Mouse (Mus musculus): ENCODE data around the gene Chrnb1. TPM values are rescaled to one million over a fixed set of nuclear protein-coding genes. Genes with fewer than 3 reads are reported as not detected.

Chrnb1 gene
- polyA plus RNA-seq, 1 experiment from 2014 or later, result 18.6 TPM

DNA sequence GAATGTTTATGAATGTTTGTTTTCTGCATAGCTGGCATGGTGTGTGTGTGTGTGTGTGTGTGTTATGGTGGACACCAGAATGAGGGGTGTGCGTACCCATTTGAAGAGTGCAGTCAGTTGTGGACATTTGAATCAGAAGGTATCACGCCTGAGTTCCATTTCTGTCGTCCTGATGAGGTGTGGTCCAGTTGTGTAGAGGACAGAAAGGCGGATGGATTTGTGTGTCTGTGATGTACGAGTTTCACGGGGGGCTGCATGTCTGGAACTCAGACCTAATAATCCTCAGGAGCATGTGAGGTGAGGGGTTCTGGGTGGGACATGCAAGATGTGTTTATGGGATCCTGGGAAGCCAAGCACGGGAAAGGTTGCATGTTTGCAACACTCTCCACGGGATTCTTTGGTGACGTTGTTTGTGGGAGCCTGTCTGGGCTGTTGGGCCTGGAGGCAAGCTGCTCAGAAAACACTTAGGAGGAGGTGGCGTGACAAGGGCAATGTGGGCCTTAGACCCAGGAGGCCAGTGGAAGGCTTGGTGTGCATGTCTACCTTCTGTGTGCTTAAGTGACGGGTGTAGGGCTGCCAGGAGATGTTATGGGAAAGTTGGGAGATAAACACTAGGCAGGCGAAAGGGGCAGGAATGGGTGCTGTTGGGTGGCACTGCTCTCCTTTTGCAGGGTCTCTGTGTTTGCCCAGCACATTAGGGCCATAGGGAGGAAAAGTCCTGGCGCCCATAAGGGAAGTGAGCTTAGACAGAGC is 28.7 kb downstream of the Chrnb1 start:
- Histone ChIP-seq H3K4me1 (replicated peaks; ENCODE audit: control insufficient read depth, insufficient read depth, low read length) (peaks cover 13% of the 10 kb centered on the region), H3K9me3 (ENCODE audit: control insufficient read depth, low read length) (no peaks in the 10 kb centered on the region), H3K4me3 (ENCODE audit: low read length) (peak overlapping the region; percentile 95), H3K9ac (ENCODE audit: low read length) (peak overlapping the region; percentile 98), H3K27me3 (ENCODE audit: control insufficient read depth, insufficient read depth, low read depth, low read length) (no peaks in the 10 kb centered on the region), H3K27ac (ENCODE audit: low read length) (peak overlapping the region; percentile 95), H3K4me2 (ENCODE audit: low read depth, low read length) (peak overlapping the region; percentile 75), H3K36me3 (ENCODE audit: control insufficient read depth, insufficient read depth, low read length) (no peaks in the 10 kb centered on the region)
- ATAC-seq (ENCODE audit: low read depth), result no peak
- WGBS, result 49% methylated on average over 13 of the region's 13 CpGs

DNA sequence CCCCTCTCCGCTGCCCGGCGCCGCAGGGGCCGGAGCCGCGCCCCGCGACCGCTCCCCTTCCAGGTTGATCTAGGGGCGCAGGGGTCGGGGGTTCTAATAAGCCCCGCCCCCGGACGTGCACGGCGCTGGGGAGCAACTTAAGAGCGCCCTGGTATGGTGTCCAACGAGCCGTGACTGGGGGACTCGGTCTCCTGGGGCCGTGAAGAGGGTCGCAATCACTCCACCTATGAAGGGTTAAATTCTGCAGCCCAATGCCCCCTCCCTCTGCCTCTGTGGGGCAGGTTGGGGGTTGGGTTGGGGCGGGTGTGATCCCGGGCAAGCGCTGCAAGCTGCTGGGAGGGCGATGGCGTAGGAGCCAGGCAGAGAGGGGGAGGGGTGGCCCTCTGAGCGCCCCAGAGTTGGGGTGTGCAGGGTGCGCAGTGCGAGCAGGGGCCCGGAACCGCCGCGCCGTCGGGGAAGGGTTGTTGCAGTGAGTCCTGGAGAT is 29.6 kb downstream of the Chrnb1 start:
- peak; percentile 88 for ATAC-seq (ENCODE audit: low read depth)
- no peaks in the 10 kb centered on the region for H3K9me3 ChIP-seq (ENCODE audit: control insufficient read depth, low read length)
- peak overlapping the region; percentile 95 for H3K4me3 ChIP-seq (ENCODE audit: low read length)
- H3K4me1 ChIP-seq (replicated peaks; ENCODE audit: control insufficient read depth, insufficient read depth, low read length), result peaks cover 13% of the 10 kb centered on the region
- 0% methylated on average over 35 of the region's 37 CpGs for WGBS
- peak overlapping the region; percentile 95 for H3K27ac ChIP-seq (ENCODE audit: low read length)
- no peaks in the 10 kb centered on the region for H3K36me3 ChIP-seq (ENCODE audit: control insufficient read depth, insufficient read depth, low read length)
- peak overlapping the region; percentile 75 for H3K4me2 ChIP-seq (ENCODE audit: low read depth, low read length)
- no peaks in the 10 kb centered on the region for H3K27me3 ChIP-seq (ENCODE audit: control insufficient read depth, insufficient read depth, low read depth, low read length)
- peak overlapping the region; percentile 98 for H3K9ac ChIP-seq (ENCODE audit: low read length)

GRCm38 (mm10) chr11:69765221-69766125 is 30.3 kb downstream of the Chrnb1 start, which contains the start of gene Zbtb4:
Gene Zbtb4, plus strand, starts transcription at chr11:69765912.
- H3K4me3 ChIP-seq (ENCODE audit: low read length), result peak within 1 kb of the TSS; percentile 95
- H3K9ac ChIP-seq (ENCODE audit: low read length), result peak within 1 kb of the TSS; percentile 98
- H3K4me1 ChIP-seq (replicated peaks; ENCODE audit: control insufficient read depth, insufficient read depth, low read length), result peaks cover 14% of the 10 kb centered on the region
- 21% methylated on average over 28 of the region's 55 CpGs for WGBS
- peak within 1 kb of the TSS; percentile 95 for H3K27ac ChIP-seq (ENCODE audit: low read length)
- peak within 1 kb of the TSS; percentile 75 for H3K4me2 ChIP-seq (ENCODE audit: low read depth, low read length)
- no peaks in the 10 kb centered on the region for H3K36me3 ChIP-seq (ENCODE audit: control insufficient read depth, insufficient read depth, low read length)
- ATAC-seq (ENCODE audit: low read depth), result peak; percentile 75
- no peaks in the 10 kb centered on the region for H3K27me3 ChIP-seq (ENCODE audit: control insufficient read depth, insufficient read depth, low read depth, low read length)
- no peaks in the 10 kb centered on the region for H3K9me3 ChIP-seq (ENCODE audit: control insufficient read depth, low read length)

DNA sequence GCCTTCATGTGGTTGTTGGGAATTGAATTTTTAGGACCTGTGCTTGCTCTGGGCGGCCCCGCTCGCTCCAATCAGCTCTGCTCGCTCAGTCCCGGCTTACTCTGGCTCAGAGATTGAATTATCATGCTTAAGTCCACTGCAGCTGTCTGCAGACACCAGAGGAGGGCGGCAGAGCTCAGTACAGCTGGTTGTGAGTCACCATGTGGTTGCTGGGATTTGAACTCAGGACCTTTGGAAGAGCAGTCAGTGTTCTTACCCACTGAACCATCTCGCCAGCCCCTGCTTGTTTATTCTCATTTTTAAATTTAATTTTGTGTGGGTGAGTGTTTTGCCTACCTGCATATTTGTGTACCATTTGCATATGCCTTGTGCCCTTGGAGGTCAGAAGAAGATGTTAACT is 32.2 kb downstream of the Chrnb1 start:
- H3K4me3 ChIP-seq (ENCODE audit: low read length), result no peak overlapping the region
- no peaks in the 10 kb centered on the region for H3K36me3 ChIP-seq (ENCODE audit: control insufficient read depth, insufficient read depth, low read length)
- no peak overlapping the region for H3K27ac ChIP-seq (ENCODE audit: low read length)
- peaks cover 25% of the 10 kb centered on the region for H3K4me1 ChIP-seq (replicated peaks; ENCODE audit: control insufficient read depth, insufficient read depth, low read length)
- ATAC-seq (ENCODE audit: low read depth), result no peak
- no peaks in the 10 kb centered on the region for H3K9me3 ChIP-seq (ENCODE audit: control insufficient read depth, low read length)
- no peak overlapping the region for H3K4me2 ChIP-seq (ENCODE audit: low read depth, low read length)
- 67% methylated on average over 7 of the region's 7 CpGs for WGBS
- H3K27me3 ChIP-seq (ENCODE audit: control insufficient read depth, insufficient read depth, low read depth, low read length), result no peaks in the 10 kb centered on the region
- H3K9ac ChIP-seq (ENCODE audit: low read length), result no peak overlapping the region

GRCm38 (mm10) chr11:69761868-69762267 is 33.9 kb downstream of the Chrnb1 start, which contains the start of gene Slc35g3:
Gene Slc35g3, minus strand, starts transcription at chr11:69761968.
- Histone ChIP-seq H3K4me3 (ENCODE audit: low read length) (no peak within 1 kb of the TSS), H3K27ac (ENCODE audit: low read length) (no peak within 1 kb of the TSS), H3K9ac (ENCODE audit: low read length) (no peak within 1 kb of the TSS), H3K4me2 (ENCODE audit: low read depth, low read length) (no peak within 1 kb of the TSS), H3K27me3 (ENCODE audit: control insufficient read depth, insufficient read depth, low read depth, low read length) (no peaks in the 10 kb centered on the region), H3K4me1 (replicated peaks; ENCODE audit: control insufficient read depth, insufficient read depth, low read length) (peaks cover 24% of the 10 kb centered on the region), H3K36me3 (ENCODE audit: control insufficient read depth, insufficient read depth, low read length) (no peaks in the 10 kb centered on the region), H3K9me3 (ENCODE audit: control insufficient read depth, low read length) (no peaks in the 10 kb centered on the region)
- WGBS, result 56% methylated on average over 1 of the region's 1 CpGs
- ATAC-seq (ENCODE audit: low read depth), result no peak

DNA sequence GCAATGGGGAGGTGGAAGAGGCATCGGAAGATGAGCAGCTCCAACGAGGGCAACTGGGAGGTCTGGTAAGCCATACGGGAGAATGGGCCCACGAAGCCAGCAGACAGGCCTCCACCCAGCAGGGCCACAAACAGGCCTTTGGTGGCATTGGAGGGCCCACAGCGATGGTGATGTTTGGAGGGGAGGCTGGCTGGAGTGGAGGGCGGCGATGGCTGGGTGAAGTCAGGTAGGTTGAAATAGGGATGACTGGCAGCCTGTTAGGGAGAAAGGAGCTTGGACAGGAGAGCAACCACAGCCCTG is 34.9 kb downstream of the Chrnb1 start:
- Histone ChIP-seq H3K27ac (ENCODE audit: low read length) (no peak overlapping the region), H3K9me3 (ENCODE audit: control insufficient read depth, low read length) (no peaks in the 10 kb centered on the region), H3K4me1 (replicated peaks; ENCODE audit: control insufficient read depth, insufficient read depth, low read length) (peaks cover 27% of the 10 kb centered on the region), H3K4me3 (ENCODE audit: low read length) (no peak overlapping the region), H3K27me3 (ENCODE audit: control insufficient read depth, insufficient read depth, low read depth, low read length) (no peaks in the 10 kb centered on the region), H3K9ac (ENCODE audit: low read length) (no peak overlapping the region), H3K4me2 (ENCODE audit: low read depth, low read length) (no peak overlapping the region), H3K36me3 (ENCODE audit: control insufficient read depth, insufficient read depth, low read length) (no peaks in the 10 kb centered on the region)
- no peak for ATAC-seq (ENCODE audit: low read depth)
- WGBS, result 90% methylated on average over 7 of the region's 7 CpGs

DNA sequence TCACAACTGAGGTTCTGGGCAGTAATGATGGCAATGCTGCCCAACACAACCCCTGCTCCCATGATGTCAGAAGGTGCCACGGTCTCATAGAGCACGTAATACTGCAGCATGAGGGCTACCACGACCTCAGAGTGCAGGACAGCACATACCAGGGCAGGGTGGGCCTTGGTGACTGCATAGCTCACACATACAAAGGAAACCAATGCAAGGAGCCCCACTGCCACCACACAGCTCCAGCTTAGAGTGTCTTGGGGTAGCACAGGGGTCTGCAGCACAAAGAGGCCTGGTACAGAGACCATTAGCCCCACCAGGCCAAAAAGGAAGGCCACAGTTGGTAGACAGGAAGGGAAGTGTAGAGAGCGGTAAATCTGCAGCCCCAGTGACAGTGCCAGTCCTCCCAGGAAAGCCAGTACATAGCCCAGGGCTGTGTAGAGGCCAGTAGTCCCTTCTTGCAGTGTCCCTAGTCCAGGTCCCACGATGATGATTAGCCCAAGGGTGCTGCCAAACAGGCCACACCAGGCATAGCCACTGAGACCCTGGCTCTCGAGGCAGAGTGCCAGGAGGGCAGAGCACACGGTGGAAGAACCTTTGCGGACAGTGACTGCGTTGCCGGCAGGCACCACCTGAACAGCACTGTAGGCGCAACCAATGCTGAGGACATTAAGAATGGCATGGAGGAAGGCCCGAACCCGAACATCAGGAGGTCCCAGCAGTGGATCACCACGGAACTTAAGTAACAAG is 35.4 kb downstream of the Chrnb1 start:
- Histone ChIP-seq H3K27me3 (ENCODE audit: control insufficient read depth, insufficient read depth, low read depth, low read length) (no peaks in the 10 kb centered on the region), H3K4me3 (ENCODE audit: low read length) (no peak overlapping the region), H3K9ac (ENCODE audit: low read length) (peak overlapping the region; percentile 78), H3K4me1 (replicated peaks; ENCODE audit: control insufficient read depth, insufficient read depth, low read length) (peaks cover 29% of the 10 kb centered on the region), H3K4me2 (ENCODE audit: low read depth, low read length) (peak overlapping the region; percentile 87), H3K27ac (ENCODE audit: low read length) (peak overlapping the region; percentile 100), H3K9me3 (ENCODE audit: control insufficient read depth, low read length) (no peaks in the 10 kb centered on the region), H3K36me3 (ENCODE audit: control insufficient read depth, insufficient read depth, low read length) (no peaks in the 10 kb centered on the region)
- no peak for ATAC-seq (ENCODE audit: low read depth)
- 73% methylated on average over 14 of the region's 14 CpGs for WGBS

GRCm38 (mm10) chr11:69758971-69759721 is 36.6 kb downstream of the Chrnb1 start:
- Histone ChIP-seq H3K4me2 (ENCODE audit: low read depth, low read length) (peak overlapping the region; percentile 87), H3K9me3 (ENCODE audit: control insufficient read depth, low read length) (no peaks in the 10 kb centered on the region), H3K9ac (ENCODE audit: low read length) (peak overlapping the region; percentile 78), H3K36me3 (ENCODE audit: control insufficient read depth, insufficient read depth, low read length) (no peaks in the 10 kb centered on the region), H3K27me3 (ENCODE audit: control insufficient read depth, insufficient read depth, low read depth, low read length) (no peaks in the 10 kb centered on the region), H3K4me3 (ENCODE audit: low read length) (peak overlapping the region; percentile 75), H3K27ac (ENCODE audit: low read length) (peak overlapping the region; percentile 100), H3K4me1 (replicated peaks; ENCODE audit: control insufficient read depth, insufficient read depth, low read length) (peaks cover 30% of the 10 kb centered on the region)
- WGBS, result under 1% methylated on average over 37 of the region's 37 CpGs
- ATAC-seq (ENCODE audit: low read depth), result peak; percentile 91
